Mouse (Mus musculus) left cerebral cortex, adult 9 months (tissue): ENCODE data around the gene Btaf1.

Experiments
- DNase-seq, 2 experiments: peaks; one replicate each; pipeline ENCODE4 v3.0.0; 2022; ENCODE audit warnings: low spot score in 2 of 2

Btaf1 gene

GRCm38 (mm10) chr19:37020951-37021350 is 95.1 kb downstream of the Btaf1 start:
- no peak for DNase-seq

GRCm38 (mm10) chr19:37022146-37022545 is 96.3 kb downstream of the Btaf1 start:
- no peak for DNase-seq

GRCm38 (mm10) chr19:37025839-37026319 is 100.0 kb downstream of the Btaf1 start:
- peak in 1 of 2 experiments; percentile 49 for DNase-seq

GRCm38 (mm10) chr19:37026408-37026807 is 100.5 kb downstream of the Btaf1 start:
- no peak for DNase-seq

GRCm38 (mm10) chr19:37029771-37030170 is 103.9 kb downstream of the Btaf1 start:
- DNase-seq: no peak

- DNase-seq: no peak
These were observed 105.6 kb downstream of the Btaf1 start for GRCm38 (mm10) chr19:37031446-37031845.

GRCm38 (mm10) chr19:37032364-37032763 is 106.5 kb downstream of the Btaf1 start:
- no peak for DNase-seq

- DNase-seq: no peak
These were observed 115.0 kb downstream of the Btaf1 start for GRCm38 (mm10) chr19:37040906-37041305.

- DNase-seq: no peak
These were observed 118.6 kb downstream of the Btaf1 start for GRCm38 (mm10) chr19:37044431-37044830.

GRCm38 (mm10) chr19:37048507-37048906 is 122.6 kb downstream of the Btaf1 start:
- no peak for DNase-seq

GRCm38 (mm10) chr19:37050643-37051345 is 124.9 kb downstream of the Btaf1 start:
- DNase-seq: peak in 1 of 2 experiments; percentile 73

GRCm38 (mm10) chr19:37055976-37056556 is 130.2 kb downstream of the Btaf1 start:
- DNase-seq: peak in 1 of 2 experiments; percentile 50

GRCm38 (mm10) chr19:37057161-37057905 is 131.5 kb downstream of the Btaf1 start:
- no peak for DNase-seq

- no peak for DNase-seq
These were observed 133.7 kb downstream of the Btaf1 start for GRCm38 (mm10) chr19:37059623-37060022.

- no peak for DNase-seq
These were observed 134.2 kb downstream of the Btaf1 start for GRCm38 (mm10) chr19:37060078-37060477.
